Mouse (Mus musculus) embryonic facial prominence, embryonic 14.5 days (tissue): Measurements from ENCODE around the gene Tubgcp5. TPM values are rescaled to one million over a fixed set of nuclear protein-coding genes. Genes with fewer than 3 reads are reported as not detected.
"Not testable (repeated sequence)": the region's sequence is repeated elsewhere in the genome, so short reads cannot be mapped to it uniquely, and the experiment has no call there.

Experiments used
- ATAC-seq: fragments of 200-750 bp; cut with Nextera tagmentation; 2 replicates; pipeline ENCODE4 v1.8.0; 2017; ENCODE audit warnings: low read depth, moderate number of reproducible peaks, moderate TSS enrichment
- DNase-seq: peaks from one replicate; pipeline ENCODE4 v3.0.0-alpha.2; 2015; ENCODE audit warnings: low spot score
- H3K27ac ChIP-seq: fragments of 300-500 bp; sonication (generic); replicated peaks from 2 replicates; pipeline ENCODE4 v1.5.1; 2014; ENCODE audit warnings: low read depth, mild to moderate bottlenecking, low read length, moderate library complexity
- H3K27me3 ChIP-seq: fragments of 300-500 bp; sonication (generic); replicated peaks from 2 replicates; pipeline ENCODE4 v1.6.1; 2014; ENCODE audit warnings: low read length; ENCODE audit not compliant: control insufficient read depth, insufficient read depth
- H3K36me3 ChIP-seq: fragments of 300-500 bp; sonication (generic); 2 replicates; pipeline ENCODE4 v1.6.1; 2014; ENCODE audit warnings: low read length, mixed read lengths; ENCODE audit not compliant: control insufficient read depth, insufficient read depth
- H3K4me1 ChIP-seq: fragments of 300-500 bp; sonication (generic); 2 replicates; pipeline ENCODE4 v1.6.1; 2014; ENCODE audit warnings: antibody characterized with exemption, low read length; ENCODE audit not compliant: control insufficient read depth, insufficient read depth
- H3K4me2 ChIP-seq: fragments of 300-500 bp; sonication (generic); 2 replicates; pipeline ENCODE4 v1.6.1; 2014; ENCODE audit warnings: low read depth, mild to moderate bottlenecking, low read length, moderate library complexity, mixed read lengths
- H3K4me3 ChIP-seq: fragments of 300-500 bp; sonication (generic); 2 replicates; pipeline ENCODE4 v1.5.1; 2014; ENCODE audit warnings: low read depth, mild to moderate bottlenecking, low read length
- H3K9ac ChIP-seq: fragments of 300-500 bp; sonication (generic); 2 replicates; pipeline ENCODE4 v1.6.1; 2014; ENCODE audit warnings: low read depth, mild to moderate bottlenecking, low read length, moderate library complexity, mixed read lengths
- H3K9me3 ChIP-seq: fragments of 300-500 bp; sonication (generic); 2 replicates; pipeline ENCODE4 v1.6.1; 2016; ENCODE audit warnings: low read length; ENCODE audit not compliant: control insufficient read depth
- WGBS: fragments of 180-500 bp; shearing (Covaris S2); extraction: QIAGEN DNeasy Blood & Tissue Kit; methylation state at CpG from one replicate; pipeline ENCODE4 v1.1.7; 2014; 5-methylcytosine and 5-hydroxymethylcytosine counted together
- polyA plus RNA-seq: library from polyadenylated mRNA; unstranded; fragments of >200 nt; fragmentation: Nextera tagmentation; extraction: Ambion mirVana; gene quantifications from 2 replicates; pipeline ENCODE4 v1.2.1, GENCODE M21; 2014

Tubgcp5 gene
- 25.7 and 25.8 TPM in 2 replicates for polyA plus RNA-seq

DNA sequence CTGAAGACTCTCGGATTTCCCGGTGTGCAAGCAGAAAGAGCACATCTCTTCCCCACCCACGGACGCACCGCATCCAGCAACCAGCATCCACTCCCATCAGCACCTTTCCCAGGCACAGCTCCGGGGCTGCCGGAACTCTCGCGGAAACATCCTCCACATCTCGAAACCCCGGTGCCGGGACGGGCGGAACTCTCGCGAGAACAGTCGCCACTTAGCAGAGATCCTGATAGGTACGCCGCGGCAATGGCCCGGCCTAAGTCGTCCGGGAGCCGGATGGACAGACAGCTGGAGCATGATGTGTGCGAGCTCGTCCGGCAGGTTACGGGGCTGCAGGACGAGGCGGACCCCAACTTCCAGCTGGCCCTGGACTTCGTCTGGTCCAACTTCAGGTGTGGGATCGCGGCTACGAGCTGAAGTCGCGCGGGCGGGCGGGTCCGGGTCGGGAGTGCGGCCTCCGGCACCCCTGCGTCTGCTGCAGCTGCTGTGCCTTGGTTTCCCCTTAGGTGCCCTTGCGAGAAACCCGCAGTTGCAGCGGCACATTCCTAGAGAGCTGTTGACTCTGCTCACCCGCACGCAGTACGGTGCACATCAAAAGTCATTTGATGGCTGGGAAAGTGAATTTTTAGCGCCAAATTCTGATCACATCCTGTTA is at the start of gene Tubgcp5:
TSS of gene Tubgcp5 (plus strand) at position 203 of the 652 bp plus-strand sequence.
- peak; percentile 99 for DNase-seq
- Histone ChIP-seq H3K4me3 (peak within 1 kb of the TSS; percentile 79), H3K27me3 (no peaks in the 10 kb centered on the region), H3K4me1 (peaks cover 11% of the 10 kb centered on the region), H3K4me2 (peak within 1 kb of the TSS; percentile 78), H3K9me3 (no peaks in the 10 kb centered on the region), H3K9ac (peak within 1 kb of the TSS; percentile 95), H3K27ac (peak within 1 kb of the TSS; percentile 82), H3K36me3 (peaks cover 32% of the 10 kb centered on the region)
- WGBS: 1% methylated on average over 40 of the region's 51 CpGs
- ATAC-seq: peak; percentile 100

DNA sequence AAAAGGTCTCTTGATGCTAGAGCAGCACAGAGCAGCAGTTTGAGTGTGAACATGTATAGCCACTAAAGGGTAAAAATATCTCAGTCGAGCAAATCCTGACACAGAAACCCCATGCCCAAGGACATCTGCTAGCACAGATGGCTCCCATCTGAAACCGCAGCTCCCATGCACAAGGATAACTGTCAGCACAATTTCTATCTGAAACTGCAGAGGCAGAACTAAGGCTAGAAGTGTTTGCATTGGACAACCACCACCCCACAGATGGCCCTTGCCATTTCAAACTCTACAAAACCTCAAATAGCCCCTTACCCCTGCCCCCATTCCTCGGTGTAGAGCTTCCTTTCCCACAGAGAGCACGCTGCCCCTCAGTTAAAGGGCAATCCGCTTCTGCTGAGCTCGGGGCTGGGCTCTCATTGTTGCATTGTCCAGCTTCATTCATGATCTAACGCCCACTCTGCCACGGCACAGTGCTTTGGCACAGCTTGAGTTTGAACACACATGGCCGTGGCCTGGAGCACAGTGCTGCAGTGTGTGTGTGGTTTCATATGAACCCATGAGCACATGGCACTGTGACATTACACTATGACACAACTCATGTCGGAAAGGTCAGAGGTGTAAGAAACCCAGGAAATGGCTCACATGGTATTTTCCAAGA is 49.3 kb upstream of the Tubgcp5 start:
- Histone ChIP-seq H3K9ac (no peak overlapping the region), H3K36me3 (no peaks in the 10 kb centered on the region), H3K4me1 (no peaks in the 10 kb centered on the region), H3K4me2 (no peak overlapping the region), H3K4me3 (no peak overlapping the region), H3K27ac (no peak overlapping the region), H3K27me3 (no peaks in the 10 kb centered on the region), H3K9me3 (no peaks in the 10 kb centered on the region)
- 0 out of 2 replicates have a peak, but pooled peaks have one; percentile 44 for ATAC-seq
- DNase-seq: peak; percentile 59
- 55% methylated on average over 10 of the region's 10 CpGs for WGBS

DNA sequence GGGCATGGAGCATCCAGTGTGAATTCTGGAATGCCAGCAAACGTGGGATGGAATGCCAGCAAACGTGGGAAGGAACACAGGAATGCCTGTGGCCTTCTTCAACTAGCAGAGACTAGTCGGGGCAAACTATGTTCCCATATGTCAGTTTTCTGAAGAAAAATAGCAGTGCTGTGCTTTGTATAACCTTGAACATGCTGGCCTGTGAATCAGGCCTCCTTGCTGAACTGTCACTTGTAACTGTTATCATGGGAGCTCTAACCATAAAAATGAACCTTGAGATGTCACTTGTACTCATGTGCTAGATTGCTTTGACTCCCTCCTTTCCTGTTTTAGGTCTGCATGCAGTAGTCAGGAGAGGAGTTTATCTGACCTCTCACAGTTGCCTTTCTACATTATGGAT is 43.1 kb upstream of the Tubgcp5 start:
- Histone ChIP-seq H3K9ac (no peak overlapping the region), H3K4me2 (no peak overlapping the region), H3K27me3 (no peaks in the 10 kb centered on the region), H3K4me1 (no peaks in the 10 kb centered on the region), H3K27ac (no peak overlapping the region), H3K36me3 (no peaks in the 10 kb centered on the region), H3K4me3 (no peak overlapping the region), H3K9me3 (no peaks in the 10 kb centered on the region)
- DNase-seq (no peak), ATAC-seq (no peak)
- WGBS: 69% methylated on average over 3 of the region's 3 CpGs

DNA sequence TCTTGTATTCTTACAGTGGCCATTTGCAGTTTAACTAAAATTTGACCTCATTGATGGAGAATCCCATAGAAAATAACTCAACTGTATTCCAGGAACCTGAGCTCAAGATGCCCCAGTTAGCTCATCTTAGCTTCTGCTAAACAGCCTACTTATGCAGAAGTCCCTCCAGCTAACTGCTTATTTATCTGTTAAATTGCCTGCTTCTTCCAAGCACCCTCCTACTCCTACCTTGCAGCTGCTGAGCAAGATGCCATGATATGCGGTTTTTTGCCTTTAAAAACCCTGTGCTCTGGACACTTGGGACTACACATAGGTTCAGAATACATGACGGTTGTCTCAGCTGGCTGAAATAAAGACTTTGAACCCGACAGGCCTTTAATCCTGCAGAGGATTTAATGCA is 34.6 kb upstream of the Tubgcp5 start:
- 63% methylated on average over 3 of the region's 3 CpGs for WGBS
- Histone ChIP-seq H3K4me3 (no peak overlapping the region), H3K27me3 (no peaks in the 10 kb centered on the region), H3K36me3 (no peaks in the 10 kb centered on the region), H3K9ac (no peak overlapping the region), H3K9me3 (no peaks in the 10 kb centered on the region), H3K27ac (no peak overlapping the region), H3K4me1 (no peaks in the 10 kb centered on the region), H3K4me2 (no peak overlapping the region)
- ATAC-seq (no peak), DNase-seq (no peak)

DNA sequence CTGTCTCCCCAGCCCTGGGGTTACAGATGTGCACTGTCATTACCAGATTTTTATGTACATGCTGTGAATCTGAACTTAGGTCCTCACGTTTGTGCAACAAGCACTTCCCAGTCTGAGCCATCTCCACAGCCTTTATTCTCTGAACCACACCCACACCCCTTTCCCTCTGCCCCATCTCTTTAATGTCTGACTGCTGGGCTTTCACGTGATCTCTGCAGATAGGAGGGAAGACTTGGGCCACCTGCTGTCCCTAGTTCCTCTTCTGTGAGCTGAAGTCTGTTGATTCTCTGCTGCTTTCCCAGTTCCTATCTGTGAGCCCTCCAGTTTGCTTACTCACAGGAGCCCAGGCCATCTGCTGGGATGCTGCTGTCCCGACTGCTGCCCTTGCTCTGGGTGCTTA is 26.0 kb upstream of the Tubgcp5 start, which contains the start of gene Siglech:
TSS of gene Siglech (plus strand) at position 253 of the 400 bp plus-strand sequence.
- Histone ChIP-seq H3K27me3 (no peaks in the 10 kb centered on the region), H3K4me2 (no peak within 1 kb of the TSS), H3K27ac (no peak within 1 kb of the TSS), H3K4me1 (no peaks in the 10 kb centered on the region), H3K4me3 (no peak within 1 kb of the TSS), H3K9me3 (no peaks in the 10 kb centered on the region), H3K36me3 (no peaks in the 10 kb centered on the region), H3K9ac (no peak within 1 kb of the TSS)
- DNase-seq: no peak
- ATAC-seq: no peak
- WGBS: 27% methylated on average over 3 of the region's 3 CpGs

DNA sequence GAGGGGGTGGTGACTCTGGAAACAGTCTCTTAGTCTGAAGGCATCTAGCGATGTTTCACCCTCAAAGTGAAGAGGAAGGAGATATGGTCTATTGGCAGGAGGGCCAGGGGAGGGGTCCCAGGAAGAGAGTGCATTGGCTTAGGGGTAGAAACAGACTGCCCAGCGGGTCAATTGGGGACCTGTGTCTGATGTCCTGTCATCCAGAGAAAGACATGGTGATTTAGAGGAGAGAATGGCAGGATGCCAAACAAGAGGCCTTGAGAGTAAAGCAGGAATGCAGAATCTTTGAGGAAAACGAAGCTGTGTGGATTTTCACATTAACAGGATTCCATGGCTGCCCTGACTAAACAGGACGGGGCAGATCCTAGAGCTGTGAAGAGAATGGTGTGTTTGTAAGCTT is 13.9 kb upstream of the Tubgcp5 start:
- no peaks in the 10 kb centered on the region for H3K36me3 ChIP-seq
- DNase-seq: peak; percentile 36
- 54% methylated on average over 4 of the region's 4 CpGs for WGBS

DNA sequence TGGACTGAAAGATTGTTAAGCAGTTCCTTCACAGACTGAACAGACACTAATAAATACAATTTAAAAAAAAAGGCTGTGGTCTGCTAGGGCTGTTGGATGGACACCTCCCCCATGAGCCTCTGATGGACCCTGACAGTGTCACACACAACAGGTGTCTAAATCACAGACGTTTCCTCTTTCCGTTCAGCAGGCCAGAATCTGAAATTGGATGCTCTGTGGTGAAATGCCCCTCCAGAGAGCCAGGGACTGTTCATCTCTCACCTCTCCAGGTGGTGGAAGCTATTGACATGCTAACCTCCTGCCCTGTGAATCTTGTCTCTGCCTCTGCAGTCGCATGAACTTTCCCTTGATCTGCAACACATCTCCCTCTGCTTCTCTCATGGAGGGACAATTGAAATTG is 11.5 kb upstream of the Tubgcp5 start:
- Histone ChIP-seq H3K9me3 (no peaks in the 10 kb centered on the region), H3K9ac (no peak overlapping the region), H3K27me3 (no peaks in the 10 kb centered on the region), H3K4me3 (no peak overlapping the region), H3K36me3 (no peaks in the 10 kb centered on the region), H3K4me2 (no peak overlapping the region), H3K27ac (no peak overlapping the region), H3K4me1 (no peaks in the 10 kb centered on the region)
- ATAC-seq (no peak), DNase-seq (no peak)
- WGBS: 30% methylated on average over 3 of the region's 3 CpGs

More for the DNA sequence above, 13.9 kb upstream of the Tubgcp5 start:
- H3K4me3 ChIP-seq: no peak overlapping the region
- no peak overlapping the region for H3K4me2 ChIP-seq
- no peak overlapping the region for H3K9ac ChIP-seq
- H3K4me1 ChIP-seq: no peaks in the 10 kb centered on the region
- no peak for ATAC-seq
- no peak overlapping the region for H3K27ac ChIP-seq
- no peaks in the 10 kb centered on the region for H3K9me3 ChIP-seq
- H3K27me3 ChIP-seq: no peaks in the 10 kb centered on the region

DNA sequence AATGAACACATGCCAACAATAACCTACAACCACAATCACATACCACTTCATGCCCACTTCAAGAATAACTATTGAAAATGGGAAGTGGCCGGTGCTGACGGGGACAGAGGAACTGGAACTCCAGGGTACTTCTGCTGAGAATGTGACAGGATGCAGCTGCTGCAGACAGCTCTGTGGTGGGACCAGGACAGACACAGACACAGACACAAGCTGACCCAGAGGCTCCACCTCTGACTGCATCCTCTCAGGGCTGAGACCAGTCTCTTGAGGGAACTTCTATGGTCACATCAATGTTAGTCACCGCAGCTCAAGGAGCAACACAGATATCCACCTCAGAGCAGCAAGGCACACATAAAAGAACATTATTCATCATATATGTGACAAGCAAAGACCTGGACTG is 9.4 kb upstream of the Tubgcp5 start:
- H3K9me3 ChIP-seq: no peaks in the 10 kb centered on the region
- H3K27me3 ChIP-seq: no peaks in the 10 kb centered on the region
- H3K9ac ChIP-seq: no peak overlapping the region
- peak; percentile 7 for DNase-seq
- H3K27ac ChIP-seq: no peak overlapping the region
- H3K36me3 ChIP-seq: no peaks in the 10 kb centered on the region
- no peaks in the 10 kb centered on the region for H3K4me1 ChIP-seq
- ATAC-seq: no peak
- H3K4me3 ChIP-seq: no peak overlapping the region
- H3K4me2 ChIP-seq: no peak overlapping the region
- WGBS: 72% methylated on average over 3 of the region's 3 CpGs

DNA sequence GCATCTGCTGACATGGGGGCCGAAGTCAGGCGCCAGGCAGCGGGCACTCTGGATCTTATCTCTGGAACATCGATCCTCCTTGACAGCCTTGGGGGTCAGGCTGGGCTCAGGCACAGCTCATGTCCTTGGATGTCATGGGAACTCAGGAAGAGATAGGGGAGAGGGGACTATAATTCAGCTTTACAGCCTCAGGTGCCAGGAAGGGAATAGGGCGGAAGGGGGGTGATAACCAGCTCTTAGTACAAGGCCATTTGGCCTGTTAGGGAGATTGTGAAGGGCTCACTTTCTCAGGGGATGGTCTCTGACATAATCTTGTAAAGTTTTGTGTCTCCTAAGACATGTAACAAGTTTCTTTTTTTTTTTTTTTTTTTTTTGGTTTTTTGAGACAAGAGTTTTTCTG is 3.4 kb upstream of the Tubgcp5 start:
- H3K4me1 ChIP-seq: peaks cover 11% of the 10 kb centered on the region
- not testable (repeated sequence) for H3K36me3 ChIP-seq, H3K4me3 ChIP-seq, H3K27ac ChIP-seq, H3K9me3 ChIP-seq, H3K9ac ChIP-seq, H3K4me2 ChIP-seq, DNase-seq, ATAC-seq, H3K27me3 ChIP-seq
- WGBS: 80% methylated on average over 5 of the region's 5 CpGs
